Mouse (Mus musculus) limb, embryonic 14.5 days (tissue): Measurements from ENCODE around the gene Mknk1. TPM values are rescaled to one million over a fixed set of nuclear protein-coding genes. Genes with fewer than 3 reads are reported as not detected.

ENCODE experiments used
- ATAC-seq: fragments of 200-750 bp; cut with Nextera tagmentation; 2 replicates; pipeline ENCODE4 v1.8.0; 2017; ENCODE audit warnings: low read depth, moderate number of reproducible peaks, moderate TSS enrichment; ENCODE audit not compliant: low FRiP score
- DNase-seq: peaks from one replicate; pipeline ENCODE4 v3.0.0-alpha.2; 2015; ENCODE audit warnings: low spot score
- H3K27ac ChIP-seq: fragments of 300-500 bp; sonication (generic); replicated peaks from 2 replicates; pipeline ENCODE4 v1.5.1; 2014; ENCODE audit warnings: low read depth, mild to moderate bottlenecking, low read length, moderate library complexity, mixed read lengths
- H3K27me3 ChIP-seq: fragments of 300-500 bp; sonication (generic); 2 replicates; pipeline ENCODE4 v1.6.1; 2014; ENCODE audit warnings: low read length, mixed read lengths; ENCODE audit not compliant: control insufficient read depth, insufficient read depth
- H3K36me3 ChIP-seq: fragments of 300-500 bp; sonication (generic); 2 replicates; pipeline ENCODE4 v1.6.1; 2014; ENCODE audit warnings: mild to moderate bottlenecking, low read length, moderate library complexity, mixed read lengths; ENCODE audit not compliant: control insufficient read depth, insufficient read depth
- H3K4me1 ChIP-seq: fragments of 300-500 bp; sonication (generic); 2 replicates; pipeline ENCODE4 v1.6.1; 2014; ENCODE audit warnings: antibody characterized with exemption, low read length, mixed read lengths; ENCODE audit not compliant: control insufficient read depth, insufficient read depth
- H3K4me2 ChIP-seq: fragments of 300-500 bp; sonication (generic); replicated peaks from 2 replicates; pipeline ENCODE4 v1.6.1; 2014; ENCODE audit warnings: low read depth, mild to moderate bottlenecking, low read length, moderate library complexity; ENCODE audit not compliant: severe bottlenecking
- H3K4me3 ChIP-seq: fragments of 300-500 bp; sonication (generic); replicated peaks from 2 replicates; pipeline ENCODE4 v1.5.1; 2014; ENCODE audit warnings: low read length
- H3K9ac ChIP-seq: fragments of 300-500 bp; sonication (generic); 2 replicates; pipeline ENCODE4 v1.6.1; 2014; ENCODE audit warnings: mild to moderate bottlenecking, low read depth, low read length, moderate library complexity; ENCODE audit not compliant: severe bottlenecking
- H3K9me3 ChIP-seq: fragments of 300-500 bp; sonication (generic); 2 replicates; pipeline ENCODE4 v1.6.1; 2016; ENCODE audit warnings: low read length; ENCODE audit not compliant: control insufficient read depth
- POLR2A ChIP-seq: fragments of 200-500 bp; IDR thresholded peaks from 2 replicates; pipeline ENCODE4 v1.8.0; 2012; ENCODE audit warnings: inconsistent platforms, mild to moderate bottlenecking, moderate library complexity, borderline replicate concordance; ENCODE audit not compliant: insufficient read depth, insufficient read length; ENCODE audit errors: extremely low read depth
- WGBS: fragments of 180-500 bp; shearing (Covaris S2); extraction: QIAGEN DNeasy Blood & Tissue Kit; methylation state at CpG from one replicate; pipeline ENCODE4 v1.1.7; 2014; 5-methylcytosine and 5-hydroxymethylcytosine counted together
- polyA plus RNA-seq, 2 experiments: library from polyadenylated mRNA; depleted of rRNA in 1 of 2; stranded (reverse) in 1 of 2; unstranded in 1 of 2; fragments of >200 nt; fragmentation: Nextera tagmentation in 1 of 2; extraction: Ambion mirVana in 1 of 2; gene quantifications; 2 replicates each; pipeline versions ENCODE4 v1.2.1 to v1.2.3; 2012 to 2014

Gene Mknk1
- polyA plus RNA-seq, 2 experiments = 28.4 to 69.6 TPM

- no peak overlapping the region for H3K9ac ChIP-seq
- H3K4me2 ChIP-seq = no peak overlapping the region
- no peak for TF ChIP-seq POLR2A
- no peak for DNase-seq
- no peak overlapping the region; the same call in 1 of the 2 replicates for H3K27ac ChIP-seq
- H3K9me3 ChIP-seq = no peaks in the 10 kb centered on the region
- ATAC-seq = no peak
- H3K27me3 ChIP-seq = no peaks in the 10 kb centered on the region
- WGBS = 28% methylated on average over 7 of the region's 7 CpGs
- peaks cover 24% of the 10 kb centered on the region for H3K36me3 ChIP-seq
- H3K4me3 ChIP-seq = no peak overlapping the region
- H3K4me1 ChIP-seq = peaks cover 20% of the 10 kb centered on the region
Observed at GRCm38 (mm10) chr4:115863352-115863751, 24.4 kb downstream of the Mknk1 start.

GRCm38 (mm10) chr4:115863880-115864279 lies 24.9 kb downstream of the Mknk1 start:
- H3K4me1 ChIP-seq = peaks cover 20% of the 10 kb centered on the region
- WGBS = 7% methylated on average over 10 of the region's 10 CpGs
- no peaks in the 10 kb centered on the region for H3K27me3 ChIP-seq
- H3K27ac ChIP-seq = no peak overlapping the region
- peak; percentile 31 for DNase-seq
- no peak overlapping the region for H3K9ac ChIP-seq
- no peaks in the 10 kb centered on the region for H3K9me3 ChIP-seq
- TF ChIP-seq POLR2A = no peak
- H3K4me3 ChIP-seq = no peak overlapping the region
- no peak overlapping the region for H3K4me2 ChIP-seq
- H3K36me3 ChIP-seq = peaks cover 23% of the 10 kb centered on the region
- peak; percentile 47; the same call in 1 of the 2 replicates for ATAC-seq

GRCm38 (mm10) chr4:115869512-115870210 lies 30.7 kb downstream of the Mknk1 start:
- H3K9me3 ChIP-seq = no peaks in the 10 kb centered on the region
- no peak overlapping the region for H3K27ac ChIP-seq
- H3K27me3 ChIP-seq = no peaks in the 10 kb centered on the region
- no peak overlapping the region for H3K9ac ChIP-seq
- no peak overlapping the region for H3K4me2 ChIP-seq
- H3K4me3 ChIP-seq = no peak overlapping the region
- WGBS = 24% methylated on average over 16 of the region's 16 CpGs
- DNase-seq (no peak), ATAC-seq (no peak)
- no peak for TF ChIP-seq POLR2A
- H3K36me3 ChIP-seq = peaks cover 23% of the 10 kb centered on the region
- peaks cover 7% of the 10 kb centered on the region; the same call in 1 of the 2 replicates for H3K4me1 ChIP-seq

GRCm38 (mm10) chr4:115873231-115873630 lies 34.2 kb downstream of the Mknk1 start:
- Histone ChIP-seq H3K4me3 (no peak overlapping the region), H3K9me3 (no peaks in the 10 kb centered on the region), H3K4me1 (peaks cover 7% of the 10 kb centered on the region; the same call in 1 of the 2 replicates), H3K36me3 (peaks cover 35% of the 10 kb centered on the region), H3K4me2 (no peak overlapping the region), H3K27ac (no peak overlapping the region), H3K27me3 (no peaks in the 10 kb centered on the region), H3K9ac (no peak overlapping the region)
- ATAC-seq (no peak), DNase-seq (no peak)
- TF ChIP-seq POLR2A = no peak
- 88% methylated on average over 3 of the region's 3 CpGs for WGBS

GRCm38 (mm10) chr4:115878216-115878678 lies 39.2 kb downstream of the Mknk1 start:
- Histone ChIP-seq H3K4me3 (no peak overlapping the region), H3K27ac (no peak overlapping the region), H3K9me3 (no peaks in the 10 kb centered on the region), H3K27me3 (no peaks in the 10 kb centered on the region), H3K4me1 (no peaks in the 10 kb centered on the region), H3K36me3 (peaks cover 31% of the 10 kb centered on the region), H3K9ac (no peak overlapping the region), H3K4me2 (no peak overlapping the region)
- ATAC-seq (no peak), DNase-seq (no peak)
- TF ChIP-seq POLR2A = no peak
- 11% methylated on average over 11 of the region's 11 CpGs for WGBS

- no peak for DNase-seq
- no peak overlapping the region for H3K27ac ChIP-seq
- no peak overlapping the region for H3K9ac ChIP-seq
- H3K36me3 ChIP-seq = peaks cover 27% of the 10 kb centered on the region
- ATAC-seq = no peak
- no peaks in the 10 kb centered on the region for H3K27me3 ChIP-seq
- H3K9me3 ChIP-seq = no peaks in the 10 kb centered on the region
- TF ChIP-seq POLR2A = no peak
- WGBS = 51% methylated on average over 9 of the region's 9 CpGs
- H3K4me3 ChIP-seq = no peak overlapping the region
- no peaks in the 10 kb centered on the region for H3K4me1 ChIP-seq
- H3K4me2 ChIP-seq = no peak overlapping the region
Observed at GRCm38 (mm10) chr4:115878828-115879227, 39.8 kb downstream of the Mknk1 start.
